ENCODE assay signal across 12 mouse cellular contexts in the genomic region with DNA sequence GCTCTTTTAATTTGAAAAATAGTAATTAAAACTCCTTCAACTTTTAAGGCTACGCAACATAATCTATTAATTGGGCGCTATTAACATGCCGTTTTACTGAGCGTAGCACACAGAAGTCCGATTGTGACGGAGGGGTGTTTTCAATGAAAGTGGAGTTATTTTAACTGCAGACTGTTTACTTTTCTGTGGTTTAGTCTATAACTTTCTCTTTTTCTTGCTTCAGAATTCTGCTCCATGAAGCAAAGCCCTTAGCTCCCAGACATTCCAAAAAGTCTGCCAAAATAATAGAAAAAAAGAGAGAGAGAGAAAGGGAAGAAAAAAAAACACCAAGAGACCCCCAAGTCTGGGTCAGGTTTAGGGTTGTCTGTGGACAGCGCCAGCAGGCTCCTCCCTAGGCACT. TPM values are rescaled to one million over a fixed set of nuclear protein-coding genes. Genes with fewer than 3 reads are reported as not detected.
DNase-seq lines count a peak whose midpoint lies in the region; ATAC-seq lines count a peak whose summit lies in the region.
"Had no signal": no experiment of that assay in that cellular context is flagged by ENCODE, and none has a peak within 500 bp of the region (broad histone marks: within the 10 kb centered on the region; RNA-seq: fewer than 3 reads in every experiment).

No protein-coding gene starts in this region.

- no peak overlapping the region for H3K4me3 ChIP-seq in heart, embryonic 12.5 days
- no peak overlapping the region for H3K4me3 ChIP-seq in neural tube, embryonic 11.5 days (ENCODE audit: low read depth, low read length)
- peak overlapping the region; percentile 65 for H3K4me3 ChIP-seq in limb, embryonic 12.5 days (replicated peaks)

- ATAC-seq in heart, embryonic 12.5 days (ENCODE audit: insufficient number of reproducible peaks, low FRiP score) = no peak
- no peak for ATAC-seq in neural tube, embryonic 11.5 days (ENCODE audit: insufficient read depth, low FRiP score, low TSS enrichment)
- ATAC-seq in limb, embryonic 12.5 days (ENCODE audit: insufficient number of reproducible peaks, insufficient read depth, low FRiP score, low TSS enrichment, low read depth) = no peak

- peak overlapping the region; percentile 96; the same call in 1 of the 2 replicates for H3K4me2 ChIP-seq in heart, embryonic 12.5 days
- H3K4me2 ChIP-seq in neural tube, embryonic 11.5 days (ENCODE audit: low read depth) = no peak overlapping the region
- H3K4me2 ChIP-seq in limb, embryonic 12.5 days = peak overlapping the region; percentile 97

- H3K27ac ChIP-seq in heart, embryonic 12.5 days (ENCODE audit: poor library complexity, severe bottlenecking) = no peak overlapping the region
- no peak overlapping the region for H3K27ac ChIP-seq in neural tube, embryonic 11.5 days (ENCODE audit: low read depth, low read length)
- peak overlapping the region; percentile 89 for H3K27ac ChIP-seq in limb, embryonic 12.5 days

- WGBS in heart, embryonic 12.5 days = 55% methylated on average over 7 of the region's 7 CpGs
- WGBS in neural tube, embryonic 11.5 days = 28% methylated on average over 7 of the region's 7 CpGs
- WGBS in limb, embryonic 12.5 days = 10% methylated on average over 7 of the region's 7 CpGs

- no peak overlapping the region for H3K9ac ChIP-seq in heart, embryonic 12.5 days
- no peak overlapping the region for H3K9ac ChIP-seq in neural tube, embryonic 11.5 days (ENCODE audit: low read length)
- H3K9ac ChIP-seq in limb, embryonic 12.5 days (replicated peaks) = peak overlapping the region; percentile 69; the same call in 1 of the 2 replicates

- H3K27me3 ChIP-seq in heart, embryonic 12.5 days (replicated peaks) = peaks cover 70% of the 10 kb centered on the region
- H3K27me3 ChIP-seq in neural tube, embryonic 11.5 days (ENCODE audit: control insufficient read depth, insufficient read depth, low read length) = peaks cover 15% of the 10 kb centered on the region
- H3K27me3 ChIP-seq in limb, embryonic 12.5 days = peaks cover 28% of the 10 kb centered on the region

- H3K4me1 ChIP-seq in heart, embryonic 12.5 days (replicated peaks) = peaks cover 10% of the 10 kb centered on the region
- peaks cover 5% of the 10 kb centered on the region; the same call in 1 of the 2 replicates for H3K4me1 ChIP-seq in neural tube, embryonic 11.5 days (ENCODE audit: control insufficient read depth, insufficient read depth, low read length)
- peaks cover 62% of the 10 kb centered on the region for H3K4me1 ChIP-seq in limb, embryonic 12.5 days (replicated peaks)

- no peaks in the 10 kb centered on the region for H3K9me3 ChIP-seq in heart, embryonic 12.5 days (replicated peaks)
- no peaks in the 10 kb centered on the region for H3K9me3 ChIP-seq in neural tube, embryonic 11.5 days (ENCODE audit: control insufficient read depth, low read length)
- no peaks in the 10 kb centered on the region; the same call in 1 of the 2 replicates for H3K9me3 ChIP-seq in limb, embryonic 12.5 days

- H3K36me3 ChIP-seq in heart, embryonic 12.5 days = no peaks in the 10 kb centered on the region
- no peaks in the 10 kb centered on the region for H3K36me3 ChIP-seq in neural tube, embryonic 11.5 days (ENCODE audit: control insufficient read depth, insufficient read depth, low read length)
- no peaks in the 10 kb centered on the region for H3K36me3 ChIP-seq in limb, embryonic 12.5 days

- no peak for DNase-seq in heart, postnatal 4 days
- DNase-seq in neural tube, embryonic 11.5 days (ENCODE audit: low spot score) = peak; percentile 9
- DNase-seq in neural tube, embryonic 10.5 days (ENCODE audit: extremely low spot score, low spot score) = no peak
- no peak for DNase-seq in right cerebral cortex, adult 2 months (ENCODE audit: low spot score in 2 of 2)
- DNase-seq in gastrocnemius, postnatal 10 days = no peak
- no peak for DNase-seq in left cerebral cortex, postnatal 25 days (ENCODE audit: low spot score in 2 of 2)
- DNase-seq: adrenal gland, postnatal 10 days; cerebellum, adult 18-20 months; layer of hippocampus, postnatal 36 days; lung, postnatal 36 days had no signal

- intact Hi-C loops in left cerebral cortex, postnatal 25 days (cut with DNase I) = no loop called here

RNA-seq across cellular contexts. Expression of a gene that starts 0.3 kb away (rescaled TPM):
- polyA plus RNA-seq in heart, embryonic 12.5 days (2016; fragmentation: Nextera tagmentation; extraction: Ambion mirVana) = 4.5 and 5.4 TPM in 2 replicates
- 10 to 100 TPM; 39.8 to 40.6 TPM for total RNA-seq in heart, postnatal 4 days (2021)
- 2.1 and 3.0 TPM in 2 replicates for polyA plus RNA-seq in neural tube, embryonic 11.5 days (2014; fragmentation: Nextera tagmentation; extraction: Ambion mirVana)
- polyA plus RNA-seq in limb, embryonic 12.5 days (2016; fragmentation: Nextera tagmentation; extraction: Ambion mirVana) = 17.3 and 20.2 TPM in 2 replicates
- 10 to 100 TPM; 23.8 to 26.7 TPM for total RNA-seq in gastrocnemius, postnatal 10 days (2021)
- 1 to 10 TPM; 4.2 to 6.4 TPM for total RNA-seq in left cerebral cortex, postnatal 25 days (2021)
